Mouse (Mus musculus): ENCODE measurements around the gene Itpk1. TPM values are rescaled to one million over a fixed set of nuclear protein-coding genes. Genes with fewer than 3 reads are reported as not detected.

Itpk1 gene
- total and polyA plus RNA-seq, 3 experiments, result 7.9 to 11.6 (median 9.5) TPM

GRCm38 (mm10) chr12:102568219-102568618 is 136.5 kb downstream of the Itpk1 start:
- no peaks in the 10 kb centered on the region for H3K79me2 ChIP-seq (replicated peaks; ENCODE audit: control insufficient read depth, insufficient read depth, low read length)
- H3K4me1 ChIP-seq (ENCODE audit: control insufficient read depth, insufficient read depth, low read length), result no peaks in the 10 kb centered on the region
- WGBS, result 79% methylated on average over 7 of the region's 7 CpGs
- DNase-seq, result no peak
- H3K4me3 ChIP-seq, result no peak overlapping the region
- H3K9ac ChIP-seq (ENCODE audit: low read depth, low read length), result no peak overlapping the region
- no peaks in the 10 kb centered on the region for H3K27me3 ChIP-seq (ENCODE audit: control insufficient read depth, insufficient read depth, low read length)
- intact Hi-C loops (cut with DNase I), result no loop called here
- H3K36me3 ChIP-seq (ENCODE audit: control insufficient read depth, insufficient read depth, low read length), result no peaks in the 10 kb centered on the region
- no peak for TF ChIP-seq POLR2A (IDR thresholded peaks at IDR 0.05; ENCODE audit: insufficient read depth, low read depth, low read length)
- no peak for TF ChIP-seq EP300 (IDR thresholded peaks at IDR 0.05; ENCODE audit: insufficient read depth, low read depth, low read length)
- TF ChIP-seq CTCF (IDR thresholded peaks at IDR 0.05), result no peak
- no peak overlapping the region for H3K27ac ChIP-seq

DNA sequence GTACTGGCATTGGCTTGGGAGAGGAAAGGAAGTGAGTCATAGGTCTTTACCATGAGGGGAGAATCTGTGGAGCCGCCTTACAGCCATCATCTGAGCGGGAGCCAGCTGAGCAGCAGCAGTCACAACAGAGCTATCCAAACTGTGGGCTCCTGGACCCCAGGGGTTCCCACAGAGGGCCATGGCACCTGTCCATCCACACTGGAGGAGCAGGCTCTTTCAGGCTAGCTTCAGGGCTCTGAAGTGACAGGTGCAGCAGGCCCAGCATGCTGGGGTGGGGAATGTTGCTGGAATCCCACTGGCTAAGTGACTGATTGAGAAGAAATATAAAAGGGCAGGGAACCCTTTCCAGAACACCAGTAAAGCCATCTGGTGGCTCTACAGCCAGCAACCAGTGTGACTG is 137.8 kb downstream of the Itpk1 start:
- intact Hi-C loops (cut with DNase I), result no loop called here
- Histone ChIP-seq H3K27me3 (ENCODE audit: control insufficient read depth, insufficient read depth, low read length) (no peaks in the 10 kb centered on the region), H3K36me3 (ENCODE audit: control insufficient read depth, insufficient read depth, low read length) (no peaks in the 10 kb centered on the region), H3K27ac (no peak overlapping the region), H3K4me3 (no peak overlapping the region), H3K79me2 (replicated peaks; ENCODE audit: control insufficient read depth, insufficient read depth, low read length) (no peaks in the 10 kb centered on the region), H3K4me1 (ENCODE audit: control insufficient read depth, insufficient read depth, low read length) (no peaks in the 10 kb centered on the region), H3K9ac (ENCODE audit: low read depth, low read length) (no peak overlapping the region)
- TF ChIP-seq EP300 (IDR thresholded peaks at IDR 0.05; ENCODE audit: insufficient read depth, low read depth, low read length), result no peak
- DNase-seq, result no peak
- 31% methylated on average over 2 of the region's 2 CpGs for WGBS

DNA sequence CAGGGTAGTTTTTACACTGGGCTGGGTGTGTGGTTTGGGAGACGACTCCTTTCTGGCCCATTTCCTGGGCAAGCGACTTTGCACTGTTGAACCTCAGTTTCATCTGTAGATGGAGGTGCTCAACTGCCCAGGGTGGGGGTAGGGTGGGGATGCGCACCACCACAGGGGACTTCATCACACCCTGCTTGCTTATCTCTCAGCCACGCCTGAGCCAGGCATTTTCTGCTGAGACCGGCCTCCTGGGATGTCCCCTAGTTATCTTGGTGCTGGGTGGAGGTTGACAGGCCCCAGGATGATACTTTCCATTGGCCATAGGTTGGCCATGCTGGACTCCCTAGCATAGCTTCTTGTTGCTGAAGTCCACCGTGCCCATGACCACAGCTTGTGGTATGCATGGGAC is 139.6 kb downstream of the Itpk1 start:
- no peaks in the 10 kb centered on the region for H3K79me2 ChIP-seq (replicated peaks; ENCODE audit: control insufficient read depth, insufficient read depth, low read length)
- H3K4me3 ChIP-seq, result no peak overlapping the region
- no peaks in the 10 kb centered on the region for H3K36me3 ChIP-seq (ENCODE audit: control insufficient read depth, insufficient read depth, low read length)
- intact Hi-C loops (cut with DNase I), result no loop called here
- DNase-seq, result no peak
- no peak overlapping the region for H3K27ac ChIP-seq
- WGBS, result 53% methylated on average over 6 of the region's 6 CpGs
- H3K9ac ChIP-seq (ENCODE audit: low read depth, low read length), result no peak overlapping the region
- H3K4me1 ChIP-seq (ENCODE audit: control insufficient read depth, insufficient read depth, low read length), result no peaks in the 10 kb centered on the region
- no peak for TF ChIP-seq POLR2A (IDR thresholded peaks at IDR 0.05; ENCODE audit: insufficient read depth, low read depth, low read length)
- no peak for TF ChIP-seq EP300 (IDR thresholded peaks at IDR 0.05; ENCODE audit: insufficient read depth, low read depth, low read length)
- TF ChIP-seq CTCF (IDR thresholded peaks at IDR 0.05), result no peak
- no peaks in the 10 kb centered on the region for H3K27me3 ChIP-seq (ENCODE audit: control insufficient read depth, insufficient read depth, low read length)

DNA sequence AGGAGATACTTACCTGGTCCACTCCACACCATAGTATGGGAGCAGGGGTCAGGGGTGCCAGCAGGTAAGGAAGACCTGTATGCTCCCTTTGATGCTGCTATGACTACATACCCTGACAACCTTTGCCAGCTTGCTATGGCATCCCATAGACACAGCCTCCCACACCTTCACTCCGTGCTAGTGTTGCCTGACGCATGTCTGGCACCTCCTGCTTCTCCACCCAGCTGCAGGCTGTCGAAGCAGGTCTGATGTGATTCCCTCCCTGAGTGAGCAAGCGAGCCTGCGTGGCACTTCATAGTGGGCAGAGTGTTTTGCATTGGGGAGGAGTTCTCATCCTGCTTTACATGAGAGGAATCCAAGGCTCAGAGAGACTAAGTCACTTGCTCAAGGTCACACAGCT is 147.4 kb downstream of the Itpk1 start:
- TF ChIP-seq POLR2A (IDR thresholded peaks at IDR 0.05; ENCODE audit: insufficient read depth, low read depth, low read length) (no peak), CTCF (IDR thresholded peaks at IDR 0.05) (no peak), EP300 (IDR thresholded peaks at IDR 0.05; ENCODE audit: insufficient read depth, low read depth, low read length) (no peak)
- Histone ChIP-seq H3K27me3 (ENCODE audit: control insufficient read depth, insufficient read depth, low read length) (0 out of 2 replicates have a peak, but pooled peaks cover 2% of the 10 kb centered on the region), H3K27ac (no peak overlapping the region), H3K4me3 (no peak overlapping the region), H3K36me3 (ENCODE audit: control insufficient read depth, insufficient read depth, low read length) (no peaks in the 10 kb centered on the region), H3K4me1 (ENCODE audit: control insufficient read depth, insufficient read depth, low read length) (no peaks in the 10 kb centered on the region), H3K9ac (ENCODE audit: low read depth, low read length) (no peak overlapping the region), H3K79me2 (replicated peaks; ENCODE audit: control insufficient read depth, insufficient read depth, low read length) (no peaks in the 10 kb centered on the region)
- 68% methylated on average over 5 of the region's 5 CpGs for WGBS
- no peak for DNase-seq
- intact Hi-C loops (cut with DNase I), result no loop called here

- intact Hi-C loops (cut with DNase I), result no loop called here
- Histone ChIP-seq H3K9ac (ENCODE audit: low read depth, low read length) (no peak overlapping the region), H3K36me3 (ENCODE audit: control insufficient read depth, insufficient read depth, low read length) (no peaks in the 10 kb centered on the region), H3K27ac (no peak overlapping the region), H3K4me1 (ENCODE audit: control insufficient read depth, insufficient read depth, low read length) (no peaks in the 10 kb centered on the region), H3K27me3 (ENCODE audit: control insufficient read depth, insufficient read depth, low read length) (0 out of 2 replicates have a peak, but pooled peaks cover 2% of the 10 kb centered on the region), H3K4me3 (no peak overlapping the region), H3K79me2 (replicated peaks; ENCODE audit: control insufficient read depth, insufficient read depth, low read length) (no peaks in the 10 kb centered on the region)
- DNase-seq, result no peak
- TF ChIP-seq POLR2A (IDR thresholded peaks at IDR 0.05; ENCODE audit: insufficient read depth, low read depth, low read length), result no peak
- no peak for TF ChIP-seq CTCF (IDR thresholded peaks at IDR 0.05)
- no peak for TF ChIP-seq EP300 (IDR thresholded peaks at IDR 0.05; ENCODE audit: insufficient read depth, low read depth, low read length)
- 66% methylated on average over 3 of the region's 3 CpGs for WGBS
Measured at GRCm38 (mm10) chr12:102555850-102556249, 148.9 kb downstream of the Itpk1 start.

DNA sequence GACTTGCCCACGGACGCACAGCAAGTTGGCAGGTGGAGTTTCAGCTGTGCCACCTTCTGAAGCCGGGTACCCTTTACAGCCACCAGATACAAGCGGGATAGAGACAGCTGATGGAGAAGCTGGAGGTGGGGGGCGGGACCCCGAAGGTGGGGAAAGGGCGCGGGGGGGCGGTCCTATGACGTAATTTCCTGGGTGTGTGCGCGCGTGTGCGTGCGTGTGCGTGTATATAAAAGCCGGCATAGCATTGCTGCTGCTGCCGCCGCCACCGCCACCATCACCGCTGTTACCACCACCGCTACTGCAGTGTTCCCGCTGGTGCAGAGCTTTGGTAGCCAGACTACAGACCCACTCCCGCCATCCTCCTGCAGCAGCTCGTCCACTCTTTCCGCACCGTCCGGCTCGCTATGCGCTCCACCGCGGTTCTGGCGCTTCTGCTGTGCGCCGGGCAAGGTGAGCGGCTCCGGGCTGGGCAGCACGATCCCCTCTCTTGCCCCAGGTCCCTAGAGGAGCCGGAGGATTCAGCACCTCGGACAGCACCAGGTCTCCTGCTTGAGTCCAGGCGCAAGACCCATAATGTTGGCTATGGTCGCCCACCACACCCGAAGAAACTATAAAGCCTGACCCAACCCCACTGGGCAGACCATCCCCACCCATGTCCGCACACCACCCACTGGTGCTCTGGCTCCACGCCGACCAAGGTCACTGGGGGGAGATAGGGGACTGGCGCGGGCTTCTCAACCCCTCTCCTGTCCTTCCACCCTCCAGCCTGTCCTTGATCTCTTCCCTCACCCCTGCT is 149.8 kb downstream of the Itpk1 start, which contains the start of gene Chga:
TSS of gene Chga (plus strand) at position 249 of the 796 bp plus-strand sequence.
- Histone ChIP-seq H3K4me1 (ENCODE audit: control insufficient read depth, insufficient read depth, low read length) (no peaks in the 10 kb centered on the region), H3K9ac (ENCODE audit: low read depth, low read length) (no peak within 1 kb of the TSS), H3K79me2 (replicated peaks; ENCODE audit: control insufficient read depth, insufficient read depth, low read length) (no peaks in the 10 kb centered on the region), H3K4me3 (no peak within 1 kb of the TSS), H3K27me3 (ENCODE audit: control insufficient read depth, insufficient read depth, low read length) (0 out of 2 replicates have a peak, but pooled peaks cover 2% of the 10 kb centered on the region), H3K27ac (no peak within 1 kb of the TSS), H3K36me3 (ENCODE audit: control insufficient read depth, insufficient read depth, low read length) (no peaks in the 10 kb centered on the region)
- intact Hi-C loops (cut with DNase I), result no loop called here
- TF ChIP-seq CTCF (IDR thresholded peaks at IDR 0.05) (no peak), EP300 (IDR thresholded peaks at IDR 0.05; ENCODE audit: insufficient read depth, low read depth, low read length) (no peak), POLR2A (IDR thresholded peaks at IDR 0.05; ENCODE audit: insufficient read depth, low read depth, low read length) (no peak)
- peak; percentile 30 to 59 for DNase-seq
- 4% methylated on average over 48 of the region's 48 CpGs for WGBS
